Mouse (Mus musculus): ENCODE results near the gene Gdf3. TPM values are rescaled to one million over a fixed set of nuclear protein-coding genes. Genes with fewer than 3 reads are reported as not detected.
A peak's percentile ranks its signal among the peaks of the same experiment; 100 is the strongest.

Gdf3 gene
- polyA plus RNA-seq, 1 experiment from 2014 or later, result not detected

GRCm38 (mm10) chr6:122607700-122608099 is 2.2 kb downstream of the Gdf3 start:
- no peak overlapping the region for H3K4me2 ChIP-seq (ENCODE audit: low read length)
- no peaks in the 10 kb centered on the region for H3K9me3 ChIP-seq (replicated peaks; ENCODE audit: low read length)
- ATAC-seq (replicated peaks; ENCODE audit: low FRiP score, low read depth) (no peak), DNase-seq (ENCODE audit: low spot score) (no peak)
- H3K4me3 ChIP-seq (replicated peaks; ENCODE audit: low read depth, low read length), result no peak overlapping the region
- H3K4me1 ChIP-seq (replicated peaks; ENCODE audit: insufficient read depth, low read length), result no peaks in the 10 kb centered on the region
- 90% methylated on average over 12 of the region's 12 CpGs for WGBS
- H3K9ac ChIP-seq (ENCODE audit: low read depth, low read length), result no peak overlapping the region
- TF ChIP-seq CTCF (IDR thresholded peaks at IDR 0.05; ENCODE audit: low read depth), result no peak
- no peaks in the 10 kb centered on the region for H3K36me3 ChIP-seq (ENCODE audit: insufficient read depth, low read length)
- no peaks in the 10 kb centered on the region for H3K27me3 ChIP-seq (ENCODE audit: insufficient read depth, low read length)
- H3K27ac ChIP-seq, result no peak overlapping the region

DNA sequence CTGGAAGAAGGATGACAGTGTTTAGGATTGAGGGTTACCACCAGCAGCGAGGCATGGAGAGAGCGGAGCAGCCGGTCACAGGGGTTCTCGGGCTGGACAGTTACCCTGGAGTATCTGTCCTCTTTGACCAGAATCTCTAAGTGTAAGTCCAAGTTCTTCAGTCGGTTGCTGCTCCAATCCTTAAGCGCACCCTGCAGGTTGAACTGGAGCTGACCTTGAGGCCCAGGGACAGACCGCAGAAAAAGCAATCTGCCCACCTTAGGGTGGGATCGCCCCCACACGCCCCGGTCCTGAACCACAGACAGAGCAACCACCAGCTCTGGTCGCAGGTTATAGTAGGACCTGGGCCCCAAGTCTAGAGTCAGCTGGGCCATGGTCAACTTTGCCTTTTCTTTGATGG is 3.2 kb downstream of the Gdf3 start:
- DNase-seq (ENCODE audit: low spot score) (no peak), ATAC-seq (replicated peaks; ENCODE audit: low FRiP score, low read depth) (no peak)
- Histone ChIP-seq H3K27me3 (ENCODE audit: insufficient read depth, low read length) (no peaks in the 10 kb centered on the region), H3K4me2 (ENCODE audit: low read length) (no peak overlapping the region), H3K27ac (no peak overlapping the region), H3K9ac (ENCODE audit: low read depth, low read length) (no peak overlapping the region), H3K36me3 (ENCODE audit: insufficient read depth, low read length) (no peaks in the 10 kb centered on the region), H3K4me1 (replicated peaks; ENCODE audit: insufficient read depth, low read length) (no peaks in the 10 kb centered on the region), H3K9me3 (replicated peaks; ENCODE audit: low read length) (no peaks in the 10 kb centered on the region), H3K4me3 (replicated peaks; ENCODE audit: low read depth, low read length) (no peak overlapping the region)
- no peak for TF ChIP-seq CTCF (IDR thresholded peaks at IDR 0.05; ENCODE audit: low read depth)
- 88% methylated on average over 11 of the region's 11 CpGs for WGBS

- no peaks in the 10 kb centered on the region for H3K4me1 ChIP-seq (replicated peaks; ENCODE audit: insufficient read depth, low read length)
- no peak overlapping the region for H3K4me2 ChIP-seq (ENCODE audit: low read length)
- no peak for DNase-seq (ENCODE audit: low spot score)
- H3K9me3 ChIP-seq (replicated peaks; ENCODE audit: low read length), result no peaks in the 10 kb centered on the region
- H3K27me3 ChIP-seq (ENCODE audit: insufficient read depth, low read length), result no peaks in the 10 kb centered on the region
- TF ChIP-seq CTCF (IDR thresholded peaks at IDR 0.05; ENCODE audit: low read depth), result peak; percentile 22; the same call in 1 of the 2 replicates
- H3K27ac ChIP-seq, result no peak overlapping the region
- H3K9ac ChIP-seq (ENCODE audit: low read depth, low read length), result no peak overlapping the region
- no peaks in the 10 kb centered on the region for H3K36me3 ChIP-seq (ENCODE audit: insufficient read depth, low read length)
- no peak overlapping the region for H3K4me3 ChIP-seq (replicated peaks; ENCODE audit: low read depth, low read length)
- no peak for ATAC-seq (replicated peaks; ENCODE audit: low FRiP score, low read depth)
- 89% methylated on average over 8 of the region's 8 CpGs for WGBS
Observed at GRCm38 (mm10) chr6:122605483-122605882, 4.4 kb downstream of the Gdf3 start.

DNA sequence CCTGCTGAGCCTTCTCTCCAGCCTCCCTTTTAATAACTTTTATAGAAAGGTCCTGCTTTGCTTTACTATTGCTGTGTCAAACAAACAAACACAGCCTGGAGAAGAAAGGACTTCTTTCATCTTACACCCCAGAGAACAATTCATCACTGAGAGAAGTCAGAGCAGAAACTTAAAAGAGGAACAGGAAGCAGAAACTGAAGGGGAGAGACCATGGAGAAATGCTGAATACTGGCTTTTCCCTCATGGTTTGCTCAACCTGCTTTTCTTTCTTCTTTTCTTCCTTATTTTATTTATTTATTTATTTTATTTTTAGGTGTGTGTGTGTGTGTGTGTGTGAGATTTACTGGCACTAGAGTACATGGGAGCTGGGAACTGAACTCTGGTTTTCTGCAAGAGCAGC is 5.6 kb downstream of the Gdf3 start:
- H3K27me3 ChIP-seq (ENCODE audit: insufficient read depth, low read length), result no peaks in the 10 kb centered on the region
- H3K4me1 ChIP-seq (replicated peaks; ENCODE audit: insufficient read depth, low read length), result no peaks in the 10 kb centered on the region
- no peak for TF ChIP-seq CTCF (IDR thresholded peaks at IDR 0.05; ENCODE audit: low read depth)
- DNase-seq (ENCODE audit: low spot score) (peak; percentile 14), ATAC-seq (replicated peaks; ENCODE audit: low FRiP score, low read depth) (no peak)
- H3K9me3 ChIP-seq (replicated peaks; ENCODE audit: low read length), result no peaks in the 10 kb centered on the region
- H3K4me3 ChIP-seq (replicated peaks; ENCODE audit: low read depth, low read length), result no peak overlapping the region
- H3K4me2 ChIP-seq (ENCODE audit: low read length), result no peak overlapping the region
- H3K9ac ChIP-seq (ENCODE audit: low read depth, low read length), result no peak overlapping the region
- H3K36me3 ChIP-seq (ENCODE audit: insufficient read depth, low read length), result no peaks in the 10 kb centered on the region
- H3K27ac ChIP-seq, result no peak overlapping the region

GRCm38 (mm10) chr6:122602992-122603322 is 6.9 kb downstream of the Gdf3 start:
- H3K27ac ChIP-seq, result peak overlapping the region; percentile 77; the same call in 1 of the 2 replicates
- H3K4me2 ChIP-seq (ENCODE audit: low read length), result peak overlapping the region; percentile 72
- H3K27me3 ChIP-seq (ENCODE audit: insufficient read depth, low read length), result no peaks in the 10 kb centered on the region
- peak overlapping the region; percentile 56; the same call in 1 of the 2 replicates for H3K9ac ChIP-seq (ENCODE audit: low read depth, low read length)
- TF ChIP-seq CTCF (IDR thresholded peaks at IDR 0.05; ENCODE audit: low read depth), result no peak
- WGBS, result 26% methylated on average over 1 of the region's 1 CpGs
- no peaks in the 10 kb centered on the region for H3K36me3 ChIP-seq (ENCODE audit: insufficient read depth, low read length)
- H3K9me3 ChIP-seq (replicated peaks; ENCODE audit: low read length), result no peaks in the 10 kb centered on the region
- no peaks in the 10 kb centered on the region for H3K4me1 ChIP-seq (replicated peaks; ENCODE audit: insufficient read depth, low read length)
- H3K4me3 ChIP-seq (replicated peaks; ENCODE audit: low read depth, low read length), result peak overlapping the region; percentile 56
- no peak for ATAC-seq (replicated peaks; ENCODE audit: low FRiP score, low read depth)
- DNase-seq (ENCODE audit: low spot score), result peak; percentile 53

GRCm38 (mm10) chr6:122602242-122602991 is 7.5 kb downstream of the Gdf3 start, which contains the start of gene Apobec1:
Gene Apobec1 (minus strand): TSS chr6:122602444.
- Histone ChIP-seq H3K27me3 (ENCODE audit: insufficient read depth, low read length) (no peaks in the 10 kb centered on the region), H3K9me3 (replicated peaks; ENCODE audit: low read length) (no peaks in the 10 kb centered on the region), H3K27ac (peak within 1 kb of the TSS; percentile 77), H3K9ac (ENCODE audit: low read depth, low read length) (peak within 1 kb of the TSS; percentile 56), H3K4me1 (replicated peaks; ENCODE audit: insufficient read depth, low read length) (no peaks in the 10 kb centered on the region), H3K4me3 (replicated peaks; ENCODE audit: low read depth, low read length) (peak within 1 kb of the TSS; percentile 56), H3K36me3 (ENCODE audit: insufficient read depth, low read length) (no peaks in the 10 kb centered on the region), H3K4me2 (ENCODE audit: low read length) (peak within 1 kb of the TSS; percentile 72)
- 4% methylated on average over 22 of the region's 22 CpGs for WGBS
- peak; percentile 65; the same call in 1 of the 2 replicates for ATAC-seq (replicated peaks; ENCODE audit: low FRiP score, low read depth)
- peak; percentile 89 for DNase-seq (ENCODE audit: low spot score)
- TF ChIP-seq CTCF (IDR thresholded peaks at IDR 0.05; ENCODE audit: low read depth), result no peak
